Mouse (Mus musculus) spleen, adult 12 weeks (tissue): Measurements from ENCODE around the gene Kng1.
"Not testable (repeated sequence)": the region's sequence is repeated elsewhere in the genome, so short reads cannot be mapped to it uniquely, and the experiment has no call there.

Source experiments
- DNase-seq: peaks from one replicate; pipeline ENCODE4 v3.0.0; 2022; ENCODE audit warnings: low spot score

Gene Kng1

GRCm38 (mm10) chr16:23094136-23094535 lies 36.5 kb downstream of the Kng1 start:
- DNase-seq, result no peak

GRCm38 (mm10) chr16:23095581-23095980 lies 37.9 kb downstream of the Kng1 start:
- not testable (repeated sequence) for DNase-seq

GRCm38 (mm10) chr16:23096886-23097285 lies 39.2 kb downstream of the Kng1 start:
- DNase-seq, result not testable (repeated sequence)

- not testable (repeated sequence) for DNase-seq
These were observed 39.8 kb downstream of the Kng1 start for GRCm38 (mm10) chr16:23097290-23098104.

- not testable (repeated sequence) for DNase-seq
These were observed 40.4 kb downstream of the Kng1 start for GRCm38 (mm10) chr16:23098105-23098452.

- DNase-seq, result no peak
These were observed 42.0 kb downstream of the Kng1 start for GRCm38 (mm10) chr16:23099632-23100031.

GRCm38 (mm10) chr16:23100099-23100575 lies 42.5 kb downstream of the Kng1 start:
- no peak for DNase-seq

- no peak for DNase-seq
These were observed 42.9 kb downstream of the Kng1 start for GRCm38 (mm10) chr16:23100613-23101012.

- no peak for DNase-seq
These were observed 44.8 kb downstream of the Kng1 start for GRCm38 (mm10) chr16:23102340-23103037.

GRCm38 (mm10) chr16:23103038-23103745 lies 45.5 kb downstream of the Kng1 start:
- DNase-seq, result no peak

GRCm38 (mm10) chr16:23103841-23104240 lies 46.2 kb downstream of the Kng1 start:
- DNase-seq, result no peak

- DNase-seq, result no peak
These were observed 48.5 kb downstream of the Kng1 start for GRCm38 (mm10) chr16:23106121-23106520.

- DNase-seq, result peak; percentile 88
These were observed 49.7 kb downstream of the Kng1 start, which contains the start of gene Eif4a2 for GRCm38 (mm10) chr16:23107231-23107942. Gene Eif4a2, plus strand, starts transcription at chr16:23107444.

GRCm38 (mm10) chr16:23107946-23108759 lies 50.5 kb downstream of the Kng1 start:
- DNase-seq, result peak; percentile 79

GRCm38 (mm10) chr16:23108943-23109342 lies 51.3 kb downstream of the Kng1 start:
- no peak for DNase-seq

- no peak for DNase-seq
These were observed 52.0 kb downstream of the Kng1 start for GRCm38 (mm10) chr16:23109350-23110280.

- DNase-seq, result no peak
These were observed 54.7 kb downstream of the Kng1 start for GRCm38 (mm10) chr16:23112348-23112747.

GRCm38 (mm10) chr16:23112861-23113435 lies 55.3 kb downstream of the Kng1 start:
- DNase-seq, result no peak

GRCm38 (mm10) chr16:23113903-23114302 lies 56.2 kb downstream of the Kng1 start:
- DNase-seq, result no peak
